Mouse (Mus musculus): Measurements from ENCODE around the gene Slc1a5. TPM values are rescaled to one million over a fixed set of nuclear protein-coding genes. Genes with fewer than 3 reads are reported as not detected.

The Slc1a5 gene
- polyA plus RNA-seq, 1 experiment: 74.6 TPM

GRCm38 (mm10) chr7:16746093-16746492 is 35.0 kb upstream of the Slc1a5 start:
- H3K4me3 ChIP-seq (ENCODE audit: insufficient read depth, low read depth, low read length): no peak overlapping the region
- no peak overlapping the region for H3K27ac ChIP-seq (ENCODE audit: insufficient read depth, low read depth, low read length)
- no peaks in the 10 kb centered on the region for H3K27me3 ChIP-seq (replicated peaks; ENCODE audit: control insufficient read depth, insufficient read depth, low read length)
- H3K36me3 ChIP-seq (ENCODE audit: control insufficient read depth, insufficient read depth, low read length): no peaks in the 10 kb centered on the region
- TF ChIP-seq CTCF (conservative IDR thresholded peaks at IDR 0.05; ENCODE audit: insufficient read depth, insufficient read length, low read depth, low read length): peak; percentile 48
- no peak for TF ChIP-seq POLR2A (IDR thresholded peaks at IDR 0.05; ENCODE audit: low read depth, low read length)
- H3K4me1 ChIP-seq (ENCODE audit: control insufficient read depth, insufficient read depth, low read length): no peaks in the 10 kb centered on the region
- WGBS: 65% methylated on average over 3 of the region's 3 CpGs
- DNase-seq: peak; percentile 66

GRCm38 (mm10) chr7:16747656-16748055 is 33.5 kb upstream of the Slc1a5 start:
- WGBS: 91% methylated on average over 6 of the region's 6 CpGs
- no peak overlapping the region for H3K4me3 ChIP-seq (ENCODE audit: insufficient read depth, low read depth, low read length)
- no peak overlapping the region for H3K27ac ChIP-seq (ENCODE audit: insufficient read depth, low read depth, low read length)
- TF ChIP-seq POLR2A (IDR thresholded peaks at IDR 0.05; ENCODE audit: low read depth, low read length) (no peak), CTCF (conservative IDR thresholded peaks at IDR 0.05; ENCODE audit: insufficient read depth, insufficient read length, low read depth, low read length) (no peak)
- H3K4me1 ChIP-seq (ENCODE audit: control insufficient read depth, insufficient read depth, low read length): no peaks in the 10 kb centered on the region
- no peak for DNase-seq
- H3K36me3 ChIP-seq (ENCODE audit: control insufficient read depth, insufficient read depth, low read length): no peaks in the 10 kb centered on the region
- no peaks in the 10 kb centered on the region for H3K27me3 ChIP-seq (replicated peaks; ENCODE audit: control insufficient read depth, insufficient read depth, low read length)

DNA sequence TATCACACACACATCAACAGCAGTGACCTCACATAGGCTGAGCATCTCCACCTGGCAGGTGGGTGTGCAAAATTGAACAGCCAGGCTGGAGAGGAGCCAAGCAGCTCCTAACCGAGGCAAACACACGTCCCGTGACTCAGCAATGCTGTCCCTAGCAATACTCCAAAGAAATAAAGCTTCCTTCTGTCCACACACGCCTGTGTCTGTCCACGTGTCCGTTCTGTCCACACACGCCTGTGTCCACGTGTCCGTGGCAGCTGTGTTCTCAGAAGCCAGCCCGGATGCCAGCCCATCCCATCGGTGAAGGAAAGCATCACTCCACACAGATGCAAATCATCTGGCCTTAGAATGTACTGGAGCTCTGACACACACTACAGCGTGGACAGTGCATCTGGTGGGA is 29.1 kb upstream of the Slc1a5 start:
- TF ChIP-seq POLR2A (IDR thresholded peaks at IDR 0.05; ENCODE audit: low read depth, low read length) (no peak), CTCF (conservative IDR thresholded peaks at IDR 0.05; ENCODE audit: insufficient read depth, insufficient read length, low read depth, low read length) (no peak)
- 80% methylated on average over 12 of the region's 12 CpGs for WGBS
- H3K27me3 ChIP-seq (replicated peaks; ENCODE audit: control insufficient read depth, insufficient read depth, low read length): no peaks in the 10 kb centered on the region
- no peaks in the 10 kb centered on the region for H3K4me1 ChIP-seq (ENCODE audit: control insufficient read depth, insufficient read depth, low read length)
- no peak for DNase-seq
- no peak overlapping the region for H3K4me3 ChIP-seq (ENCODE audit: insufficient read depth, low read depth, low read length)
- no peak overlapping the region for H3K27ac ChIP-seq (ENCODE audit: insufficient read depth, low read depth, low read length)
- no peaks in the 10 kb centered on the region for H3K36me3 ChIP-seq (ENCODE audit: control insufficient read depth, insufficient read depth, low read length)

GRCm38 (mm10) chr7:16755362-16756017 is 25.6 kb upstream of the Slc1a5 start:
- no peaks in the 10 kb centered on the region for H3K4me1 ChIP-seq (ENCODE audit: control insufficient read depth, insufficient read depth, low read length)
- no peak for TF ChIP-seq CTCF (conservative IDR thresholded peaks at IDR 0.05; ENCODE audit: insufficient read depth, insufficient read length, low read depth, low read length)
- TF ChIP-seq POLR2A (IDR thresholded peaks at IDR 0.05; ENCODE audit: low read depth, low read length): no peak
- H3K4me3 ChIP-seq (ENCODE audit: insufficient read depth, low read depth, low read length): no peak overlapping the region
- no peak overlapping the region for H3K27ac ChIP-seq (ENCODE audit: insufficient read depth, low read depth, low read length)
- DNase-seq: peak; percentile 66
- H3K36me3 ChIP-seq (ENCODE audit: control insufficient read depth, insufficient read depth, low read length): no peaks in the 10 kb centered on the region
- WGBS: 57% methylated on average over 17 of the region's 17 CpGs
- H3K27me3 ChIP-seq (replicated peaks; ENCODE audit: control insufficient read depth, insufficient read depth, low read length): no peaks in the 10 kb centered on the region

DNA sequence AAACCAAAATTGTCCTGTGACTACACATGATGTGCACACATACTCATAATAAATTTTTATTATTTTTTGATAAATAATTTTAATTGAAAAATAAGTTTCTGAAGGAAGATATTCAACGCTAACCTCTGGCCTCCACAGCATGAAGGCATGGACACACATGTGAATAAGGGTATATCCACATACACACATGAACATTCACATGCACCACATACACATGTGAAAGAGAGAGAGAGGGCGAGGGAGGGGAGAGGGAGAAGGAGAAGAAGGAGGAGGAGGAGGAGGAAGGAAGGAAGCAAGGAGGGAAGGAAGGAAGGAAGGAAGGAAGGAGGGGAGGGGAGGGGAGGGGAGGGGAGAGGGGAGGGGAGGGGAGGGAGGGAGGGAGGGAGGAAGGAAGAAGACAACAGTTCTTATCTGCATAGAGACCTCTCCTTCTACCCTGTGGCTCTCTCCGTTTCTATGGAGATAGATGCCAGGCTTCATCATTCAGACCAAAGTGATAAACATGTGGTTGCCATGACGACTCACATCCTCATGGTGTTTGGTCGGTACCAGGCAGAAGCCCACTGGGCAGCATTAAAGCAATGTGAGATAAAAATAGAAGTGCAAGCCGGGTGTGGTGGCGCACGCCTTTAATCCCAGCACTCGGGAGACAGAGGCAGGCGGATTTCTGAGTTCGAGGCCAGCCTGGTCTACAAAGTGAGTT is 22.1 kb upstream of the Slc1a5 start:
- Histone ChIP-seq H3K36me3 (ENCODE audit: control insufficient read depth, insufficient read depth, low read length) (no peaks in the 10 kb centered on the region), H3K4me3 (ENCODE audit: insufficient read depth, low read depth, low read length) (no peak overlapping the region), H3K27me3 (replicated peaks; ENCODE audit: control insufficient read depth, insufficient read depth, low read length) (no peaks in the 10 kb centered on the region), H3K27ac (ENCODE audit: insufficient read depth, low read depth, low read length) (no peak overlapping the region), H3K4me1 (ENCODE audit: control insufficient read depth, insufficient read depth, low read length) (no peaks in the 10 kb centered on the region)
- no peak for DNase-seq
- WGBS: 84% methylated on average over 11 of the region's 11 CpGs
- TF ChIP-seq CTCF (conservative IDR thresholded peaks at IDR 0.05; ENCODE audit: insufficient read depth, insufficient read length, low read depth, low read length) (no peak), POLR2A (IDR thresholded peaks at IDR 0.05; ENCODE audit: low read depth, low read length) (no peak)

DNA sequence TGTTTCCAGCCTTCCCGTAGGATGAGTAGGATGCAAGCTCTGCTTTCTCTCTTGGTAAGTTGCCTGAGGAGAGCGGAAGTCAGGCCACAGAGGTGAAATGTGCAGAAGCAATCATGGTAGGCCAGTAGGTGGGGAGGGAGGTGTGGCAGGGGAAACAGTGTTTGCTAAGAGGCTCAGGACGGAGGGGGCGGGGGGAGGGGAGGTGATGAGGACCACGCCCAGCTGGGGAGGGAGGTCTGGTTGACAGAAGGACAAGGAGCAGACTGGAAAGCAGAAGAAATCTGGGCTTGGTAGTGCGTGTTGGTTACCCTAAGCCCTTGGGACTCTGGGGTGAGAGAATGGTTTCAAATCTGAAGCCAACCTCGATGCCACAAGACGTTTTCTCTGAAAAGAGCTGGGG is 20.8 kb upstream of the Slc1a5 start:
- Histone ChIP-seq H3K4me3 (ENCODE audit: insufficient read depth, low read depth, low read length) (no peak overlapping the region), H3K4me1 (ENCODE audit: control insufficient read depth, insufficient read depth, low read length) (no peaks in the 10 kb centered on the region), H3K36me3 (ENCODE audit: control insufficient read depth, insufficient read depth, low read length) (no peaks in the 10 kb centered on the region), H3K27me3 (replicated peaks; ENCODE audit: control insufficient read depth, insufficient read depth, low read length) (no peaks in the 10 kb centered on the region), H3K27ac (ENCODE audit: insufficient read depth, low read depth, low read length) (peak overlapping the region; percentile 53)
- no peak for TF ChIP-seq POLR2A (IDR thresholded peaks at IDR 0.05; ENCODE audit: low read depth, low read length)
- no peak for TF ChIP-seq CTCF (conservative IDR thresholded peaks at IDR 0.05; ENCODE audit: insufficient read depth, insufficient read length, low read depth, low read length)
- DNase-seq: peak; percentile 60
- 38% methylated on average over 8 of the region's 8 CpGs for WGBS

- Histone ChIP-seq H3K27ac (ENCODE audit: insufficient read depth, low read depth, low read length) (peak overlapping the region; percentile 47), H3K4me3 (ENCODE audit: insufficient read depth, low read depth, low read length) (no peak overlapping the region), H3K4me1 (ENCODE audit: control insufficient read depth, insufficient read depth, low read length) (no peaks in the 10 kb centered on the region), H3K36me3 (ENCODE audit: control insufficient read depth, insufficient read depth, low read length) (no peaks in the 10 kb centered on the region), H3K27me3 (replicated peaks; ENCODE audit: control insufficient read depth, insufficient read depth, low read length) (no peaks in the 10 kb centered on the region)
- 35% methylated on average over 10 of the region's 10 CpGs for WGBS
- peak; percentile 74 for DNase-seq
- no peak for TF ChIP-seq POLR2A (IDR thresholded peaks at IDR 0.05; ENCODE audit: low read depth, low read length)
Measured at GRCm38 (mm10) chr7:16761005-16761481, 20.1 kb upstream of the Slc1a5 start.

All from kidney, adult 2 months (tissue).